Mouse (Mus musculus) c-Kit-positive CD71-positive TER-119-negative erythroid progenitor cells, embryonic 14.5 days (primary cell): ENCODE measurements around the gene Ndufb3.
"Not testable (repeated sequence)": the region's sequence is repeated elsewhere in the genome, so short reads cannot be mapped to it uniquely, and the experiment has no call there.

ENCODE experiments used
- DNase-seq: peaks from one replicate; pipeline ENCODE4 v3.0.0-alpha.2; 2013; ENCODE audit warnings: low read depth

Gene Ndufb3

DNA sequence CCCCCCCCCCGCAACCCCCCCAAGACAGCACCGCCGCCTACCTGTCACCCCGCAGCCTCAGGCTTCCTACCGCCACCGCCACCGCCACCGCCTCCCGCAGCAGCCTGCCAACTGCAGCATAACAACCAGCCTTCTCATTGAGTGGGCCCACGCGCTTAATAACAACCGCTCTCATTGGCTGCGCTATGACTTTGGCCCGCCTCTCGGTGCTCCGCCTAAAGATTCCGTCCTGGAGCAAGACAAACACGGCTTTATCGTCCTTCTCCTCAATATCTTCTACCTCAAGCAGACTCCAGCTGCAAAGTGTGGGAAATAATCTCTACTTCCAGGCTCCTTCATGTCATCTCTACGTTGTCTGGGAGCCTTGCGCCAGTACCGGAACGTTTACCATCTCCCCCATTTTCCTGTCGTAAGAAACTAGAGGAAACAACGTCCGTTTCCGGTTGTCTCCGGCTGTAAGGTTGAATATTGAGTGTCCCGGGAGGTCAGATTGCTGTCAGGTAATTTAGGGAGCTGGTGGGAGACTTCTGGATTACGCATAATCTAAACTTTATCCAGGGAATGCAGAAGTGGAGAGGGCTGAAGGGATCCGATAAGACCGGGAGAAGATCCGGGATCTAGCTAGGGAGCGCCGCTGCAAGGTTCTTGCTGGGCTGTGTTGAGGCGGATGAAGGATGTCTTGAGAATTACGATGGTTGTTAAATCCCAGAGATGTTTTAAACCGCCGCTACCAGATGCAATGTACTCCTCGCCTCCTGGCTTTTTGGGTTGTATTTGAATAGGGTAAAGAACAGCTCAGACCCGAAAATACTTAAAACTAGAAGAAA lies at the start of gene Ndufb3, which contains the start of gene Fam126b:
TSS of gene Ndufb3 (plus strand) at position 214 of the 827 bp plus-strand sequence.
TSS of gene Fam126b (minus strand) at position 153 of the 827 bp plus-strand sequence.
- peak; percentile 84 for DNase-seq

DNA sequence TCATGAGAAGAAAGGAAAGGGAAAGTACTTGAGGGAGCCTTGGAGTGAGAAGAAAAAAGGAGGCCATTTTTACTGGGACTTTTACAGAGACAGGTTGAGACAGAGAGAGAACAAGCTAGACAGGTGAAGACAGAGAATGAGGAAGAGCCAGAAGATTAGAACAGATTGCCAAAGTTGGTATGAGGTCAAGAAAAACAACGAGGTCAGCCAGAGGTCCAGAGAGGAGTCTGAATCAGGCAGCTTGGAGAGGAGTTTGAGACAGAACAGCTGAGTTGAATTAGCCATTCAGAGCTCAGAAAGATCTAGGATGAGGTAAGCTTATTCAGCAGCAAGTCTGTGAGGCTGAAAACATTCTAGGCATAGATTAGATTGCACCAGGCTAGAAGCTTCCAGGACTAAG lies 44.8 kb upstream of the Ndufb3 start:
- DNase-seq = no peak

DNA sequence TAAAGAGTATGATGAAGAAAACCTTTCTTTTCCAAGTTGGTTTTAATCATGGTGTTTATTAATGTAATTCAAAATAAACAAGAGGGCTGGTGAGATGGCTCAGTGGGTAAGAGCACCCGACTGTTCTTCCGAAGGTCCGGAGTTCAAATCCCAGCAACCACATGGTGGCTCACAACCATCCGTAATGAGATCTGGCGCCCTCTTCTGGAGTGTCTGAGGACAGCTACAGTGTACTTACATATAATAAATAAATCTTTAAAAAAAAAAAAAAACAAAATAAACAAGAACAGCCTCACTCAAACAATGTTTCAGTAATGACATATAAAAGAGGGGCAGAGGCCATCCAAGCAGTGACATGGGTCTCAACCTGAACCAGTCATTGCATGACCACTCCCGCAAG lies 25.8 kb upstream of the Ndufb3 start:
- DNase-seq = not testable (repeated sequence)

DNA sequence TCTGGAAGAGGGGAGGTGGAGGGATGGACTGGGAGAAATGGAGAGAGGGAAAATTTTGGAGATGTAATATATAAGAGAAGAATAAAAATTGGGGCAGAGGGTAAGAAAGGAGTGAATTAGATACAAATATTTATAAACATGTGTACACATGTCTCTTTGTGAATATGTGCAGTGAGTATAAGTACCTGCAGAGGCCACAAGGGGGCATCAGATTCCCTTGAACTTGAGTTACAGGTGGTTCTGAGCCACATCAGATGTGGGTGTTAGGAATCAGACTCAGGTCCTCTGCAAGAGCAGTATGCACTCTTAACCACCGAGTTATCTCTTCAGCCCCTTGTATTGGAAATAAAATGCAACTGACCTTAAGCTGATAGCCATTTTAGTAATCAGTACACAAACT lies 23.7 kb upstream of the Ndufb3 start:
- peak; percentile 52 for DNase-seq

DNA sequence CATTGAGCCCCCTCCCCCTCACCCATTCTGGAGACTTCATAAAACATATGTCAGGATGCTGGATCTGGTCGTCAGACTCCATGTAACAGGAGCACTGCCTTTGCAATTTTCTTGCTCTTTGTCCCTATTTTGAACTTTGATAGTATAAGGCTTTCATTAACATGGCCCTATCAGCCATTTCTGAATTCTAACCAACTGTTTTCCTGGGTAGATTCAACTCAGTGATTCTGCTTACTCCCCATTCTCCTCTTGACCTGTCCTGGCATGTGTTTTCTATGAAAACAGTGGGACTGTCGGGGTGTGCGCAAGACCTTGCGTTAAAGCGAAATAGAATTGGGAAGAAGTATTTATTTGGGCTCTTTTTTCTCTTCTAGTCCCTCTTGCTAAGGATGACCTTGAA lies 21.2 kb upstream of the Ndufb3 start:
- no peak for DNase-seq

DNA sequence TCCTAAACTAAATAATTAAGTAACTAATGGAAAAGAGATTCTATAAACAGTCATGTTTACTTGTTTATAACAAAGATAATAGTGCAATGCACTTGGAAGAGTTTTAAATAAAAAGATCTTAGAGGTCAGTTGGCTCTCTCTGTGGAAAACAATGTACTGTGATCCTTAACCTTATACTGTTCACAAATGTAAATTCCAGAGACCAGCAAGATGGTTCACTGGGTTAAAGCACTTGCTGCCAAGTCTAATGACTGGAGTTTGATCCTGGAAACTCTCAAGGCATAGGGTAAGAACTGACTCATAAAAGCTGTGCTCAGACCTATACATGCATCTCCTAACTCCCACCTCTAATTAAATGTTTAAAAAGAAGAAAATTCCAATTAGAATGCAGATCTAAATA lies 19.6 kb upstream of the Ndufb3 start:
- DNase-seq = no peak

DNA sequence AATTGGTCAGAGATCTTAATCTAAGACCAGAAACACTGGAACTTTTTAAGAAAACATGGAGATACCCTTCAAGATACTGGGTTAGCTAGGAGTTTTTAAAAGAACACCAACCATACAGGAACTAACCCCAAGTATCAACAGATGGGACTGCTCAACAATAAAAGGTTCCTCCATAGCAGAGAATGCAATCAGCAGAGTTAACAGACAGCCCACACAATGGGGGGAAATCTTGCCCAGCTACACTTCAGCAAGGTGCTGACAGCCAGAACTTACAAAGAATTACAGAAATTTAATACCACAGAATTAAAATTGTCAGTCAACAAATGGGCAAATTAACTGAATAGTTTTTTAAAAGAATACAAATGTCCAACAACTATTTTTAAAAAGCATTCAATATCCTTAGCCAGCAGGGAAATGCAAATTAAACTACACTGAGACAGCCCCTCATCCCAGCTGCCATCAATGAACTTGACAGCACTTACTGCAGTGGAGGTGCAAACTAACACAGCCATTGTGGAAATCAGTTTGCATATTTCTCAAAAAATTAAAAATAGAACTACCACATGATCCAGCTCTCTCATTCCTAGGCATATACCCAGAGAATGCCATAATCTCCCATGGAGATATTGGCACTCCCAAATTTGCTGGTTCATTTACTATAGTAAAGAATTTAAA lies 17.6 kb upstream of the Ndufb3 start:
- DNase-seq = no peak

DNA sequence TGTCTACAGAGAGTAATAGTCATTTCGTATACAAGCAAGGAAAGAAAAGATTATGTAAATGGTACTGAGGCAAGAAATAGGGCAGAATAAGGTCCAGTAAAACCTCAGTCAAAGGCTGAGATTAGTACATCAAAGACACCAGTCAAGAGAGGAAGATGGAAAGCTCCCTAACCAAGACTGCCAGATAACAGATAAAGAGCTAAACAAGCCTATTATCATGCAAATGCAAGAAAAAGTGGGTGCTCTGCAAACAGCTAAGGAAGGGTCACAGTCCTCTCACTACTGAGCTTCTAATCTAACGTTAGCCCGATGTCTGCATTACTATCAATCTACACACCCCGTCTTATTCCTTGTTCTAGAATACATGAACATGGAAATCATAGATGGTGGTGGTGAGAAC lies 15.7 kb upstream of the Ndufb3 start:
- DNase-seq = no peak

DNA sequence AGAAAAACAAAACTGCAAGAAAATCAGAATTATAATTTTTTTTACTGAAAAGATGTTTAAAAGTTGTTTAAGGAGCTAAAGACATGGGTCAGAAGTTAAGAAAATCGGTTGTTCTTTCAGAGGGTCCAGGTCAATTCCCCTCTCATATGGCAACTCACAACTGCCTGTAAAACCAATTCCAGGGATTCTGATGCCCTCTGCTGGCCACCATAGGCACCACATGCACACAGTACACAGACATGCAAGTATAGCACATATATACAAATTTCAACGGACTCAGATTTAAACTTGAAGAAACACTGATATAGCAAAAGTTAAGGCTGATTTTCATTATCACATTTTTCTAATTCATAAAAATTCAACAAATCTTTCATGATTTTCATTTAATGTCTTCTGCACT lies 7.0 kb upstream of the Ndufb3 start:
- peak; percentile 42 for DNase-seq

DNA sequence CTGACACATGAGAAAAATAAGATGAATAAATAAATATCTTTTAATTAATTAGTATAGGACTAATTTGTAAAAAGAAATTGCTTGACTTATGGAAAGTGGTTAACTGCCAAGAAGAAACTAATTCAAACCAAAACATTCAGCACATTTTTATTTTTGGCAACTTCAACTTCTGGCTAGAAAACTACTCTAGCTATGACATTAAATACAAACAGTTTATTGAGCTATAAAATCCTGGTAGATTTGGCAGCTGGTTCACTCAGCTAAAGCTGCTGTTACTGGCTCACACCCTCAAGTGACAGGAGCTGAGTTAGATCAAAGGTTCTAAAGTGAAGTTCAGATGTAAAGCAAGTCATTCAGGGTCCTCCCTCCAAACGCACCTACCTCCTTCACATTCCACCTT lies 3.6 kb upstream of the Ndufb3 start:
- DNase-seq = no peak

DNA sequence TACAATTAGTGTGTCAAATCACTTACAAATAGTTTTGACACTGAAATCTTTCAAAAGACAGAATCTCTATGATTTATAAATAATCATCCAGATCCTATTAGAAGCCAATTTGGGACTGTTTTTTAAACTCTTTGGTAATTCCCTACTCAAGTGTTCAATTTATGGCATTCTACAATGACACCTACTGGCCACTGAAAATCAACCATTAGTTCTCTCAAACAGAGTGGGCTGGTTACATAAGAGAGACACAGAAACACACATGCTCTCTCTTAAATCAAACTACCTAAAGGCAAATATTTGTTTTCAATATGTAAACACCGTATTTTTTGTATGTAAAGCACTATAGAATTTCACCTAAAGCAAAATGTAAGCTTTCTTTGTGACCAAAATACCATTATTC lies 1.9 kb upstream of the Ndufb3 start:
- DNase-seq = no peak

DNA sequence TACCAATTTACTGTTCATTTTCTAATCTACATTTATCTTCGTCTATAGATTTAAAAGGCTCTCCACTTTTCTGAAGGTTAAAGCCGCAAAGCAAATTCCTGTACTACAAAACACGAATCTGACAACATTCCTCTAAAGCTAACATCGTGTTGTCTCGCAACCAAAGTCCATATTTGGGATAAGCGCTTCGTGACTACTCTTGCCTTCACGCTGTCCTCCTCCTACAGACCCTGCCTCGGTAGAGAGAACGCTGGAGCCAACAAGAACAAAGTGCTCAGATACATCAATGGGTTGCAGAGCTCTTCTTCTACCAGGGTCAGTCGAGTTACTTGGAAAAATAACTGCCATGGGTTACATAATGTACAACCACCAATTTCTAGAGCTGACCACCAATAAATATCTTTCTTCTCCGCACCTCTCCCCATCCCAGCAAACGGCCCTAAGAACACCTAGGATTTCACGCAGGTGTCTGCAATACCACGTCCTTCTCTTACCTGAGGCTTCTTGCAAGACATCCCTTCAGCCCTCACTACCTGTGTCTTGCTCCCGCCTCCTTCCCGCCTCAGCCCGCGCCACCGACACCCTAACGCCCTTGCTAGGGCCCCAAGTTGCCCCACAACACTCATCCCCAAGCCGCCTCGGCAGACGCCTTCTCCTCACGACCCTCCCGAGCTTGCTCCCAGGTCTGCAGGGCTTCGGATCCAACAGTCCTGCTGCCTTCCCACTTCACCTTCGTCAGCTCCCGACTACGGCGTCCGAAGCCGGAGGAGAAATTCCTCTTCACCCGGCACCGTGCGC lies 612 bp upstream of the Ndufb3 start:
- no peak for DNase-seq

DNA sequence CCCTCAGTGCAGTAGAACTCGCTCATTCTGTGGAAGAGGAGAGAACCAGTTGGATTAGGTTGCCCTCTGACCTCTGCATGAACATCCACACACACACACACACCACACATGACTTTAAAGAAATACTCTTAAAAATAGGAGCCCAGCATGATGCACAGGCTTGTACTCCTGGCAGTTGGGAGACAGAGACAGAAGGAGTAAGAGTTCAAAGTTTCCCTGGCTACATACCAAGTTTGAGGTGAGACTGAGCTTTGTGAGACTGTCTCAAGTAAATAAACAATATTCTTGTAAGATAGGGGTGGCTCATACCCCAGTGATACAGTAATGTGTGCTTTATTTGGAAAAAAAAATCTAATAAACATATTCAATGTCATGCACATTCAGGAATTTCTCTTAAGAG lies 1.3 kb downstream of the Ndufb3 start:
- no peak for DNase-seq

DNA sequence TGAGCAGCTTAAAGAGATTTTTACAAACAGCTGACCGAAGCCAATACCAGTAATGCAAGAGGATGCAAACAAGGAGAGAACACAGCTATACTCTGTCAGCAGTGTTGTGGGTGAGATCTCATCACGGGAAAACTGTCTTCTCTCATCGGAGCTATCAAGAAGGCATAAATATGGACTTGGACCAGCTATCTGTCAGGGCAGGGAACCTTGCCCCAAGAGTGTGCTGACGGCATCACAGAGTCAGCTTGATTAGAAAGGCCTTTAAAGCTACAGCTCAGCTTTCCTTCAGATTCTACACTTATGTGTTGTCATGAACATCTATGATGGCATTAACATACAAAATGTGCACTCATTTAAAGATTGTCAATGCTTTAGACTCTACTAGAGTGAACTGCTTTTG lies 16.5 kb downstream of the Ndufb3 start:
- DNase-seq = no peak

DNA sequence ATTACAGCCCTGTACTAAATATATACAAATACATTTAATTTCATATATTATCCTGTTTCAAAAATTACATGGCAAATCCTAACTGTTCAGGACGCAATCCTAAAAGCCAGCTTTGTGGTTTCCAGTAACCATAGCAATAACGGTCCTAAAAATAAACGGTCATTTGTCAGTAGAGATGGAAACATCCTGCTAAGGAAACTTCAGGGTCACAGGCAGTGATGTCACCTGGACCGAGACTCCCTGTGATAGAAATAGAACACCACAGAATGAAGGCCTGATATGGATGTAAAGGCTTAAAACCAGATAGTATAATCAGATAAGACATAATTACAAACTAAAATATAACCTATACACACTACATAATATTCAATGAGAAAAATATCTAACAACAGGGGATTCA lies 17.6 kb downstream of the Ndufb3 start:
- no peak for DNase-seq

DNA sequence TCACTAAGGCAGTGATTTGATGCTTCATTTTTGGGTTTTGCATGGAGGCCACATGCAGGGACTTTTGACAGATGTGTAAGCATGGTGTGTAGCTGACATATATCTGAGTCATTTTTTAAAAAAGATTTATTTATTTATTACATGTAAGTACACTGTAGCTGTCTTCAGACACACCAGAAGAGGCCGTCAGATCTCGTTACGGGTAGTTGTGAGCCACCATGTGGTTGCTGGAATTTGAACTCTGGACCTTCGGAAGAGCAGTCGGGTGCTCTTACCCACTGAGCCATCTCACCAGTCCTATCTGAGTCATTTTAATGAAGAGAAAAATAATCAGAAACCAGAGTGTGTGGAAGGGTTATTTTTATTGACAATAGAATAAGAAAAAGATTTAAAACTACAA lies 23.4 kb downstream of the Ndufb3 start:
- not testable (repeated sequence) for DNase-seq

DNA sequence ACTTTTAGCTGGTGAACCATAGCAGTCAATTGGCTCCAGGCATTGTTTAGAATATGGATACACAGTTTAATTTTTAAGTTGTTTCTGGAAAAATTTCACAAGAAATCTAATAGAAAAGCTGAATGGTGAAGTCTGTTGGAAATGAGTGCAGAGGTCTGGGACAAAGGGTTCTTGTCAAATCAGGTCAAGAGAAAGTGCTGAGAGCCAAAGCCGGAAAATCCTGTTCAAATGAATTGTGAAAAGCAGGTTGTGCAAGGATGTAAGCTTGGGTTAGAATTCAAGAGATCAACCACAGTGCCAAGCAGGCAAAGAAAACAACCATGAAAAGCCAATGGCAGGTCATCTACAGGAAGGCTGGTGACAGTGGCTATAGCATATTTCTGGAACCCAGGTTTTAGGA lies 24.0 kb downstream of the Ndufb3 start:
- no peak for DNase-seq

DNA sequence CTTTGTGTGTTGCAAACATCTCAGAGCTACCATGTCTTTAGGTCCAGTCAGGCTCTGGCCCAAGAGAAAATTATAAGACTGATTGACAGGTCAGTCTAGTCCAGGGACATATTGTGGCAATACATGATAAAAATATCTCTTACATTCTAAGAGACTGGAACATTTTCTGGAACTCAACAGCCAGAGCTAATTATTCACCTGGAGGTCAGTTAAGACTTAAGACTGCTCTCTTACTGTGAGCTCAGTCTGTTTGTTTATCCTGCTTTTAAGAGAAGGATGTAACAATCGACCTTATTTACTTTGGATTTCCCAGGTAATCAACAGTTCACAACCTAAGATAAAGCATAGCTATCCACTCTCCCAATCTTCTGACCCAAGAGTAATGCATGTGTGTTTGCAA lies 24.4 kb downstream of the Ndufb3 start:
- no peak for DNase-seq

DNA sequence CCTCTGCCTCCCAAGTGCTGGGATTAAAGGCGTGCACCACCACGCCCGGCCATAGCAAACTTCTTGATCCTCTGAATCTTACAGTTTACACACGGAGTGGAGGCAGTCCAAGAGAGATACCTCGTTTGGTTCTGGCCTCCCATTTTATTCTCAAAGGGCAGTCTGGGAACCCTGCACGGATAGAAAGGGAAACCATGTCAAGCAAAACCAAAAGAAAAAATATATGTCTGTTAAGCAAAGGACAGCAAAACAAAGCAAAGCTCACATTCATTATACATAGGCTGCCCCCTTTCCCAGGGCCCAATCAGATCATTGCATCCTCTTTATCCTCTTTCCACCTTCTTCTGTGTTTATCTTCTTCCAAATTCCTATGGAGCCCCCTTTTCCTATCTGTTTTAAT lies 27.6 kb downstream of the Ndufb3 start:
- DNase-seq = peak; percentile 21

DNA sequence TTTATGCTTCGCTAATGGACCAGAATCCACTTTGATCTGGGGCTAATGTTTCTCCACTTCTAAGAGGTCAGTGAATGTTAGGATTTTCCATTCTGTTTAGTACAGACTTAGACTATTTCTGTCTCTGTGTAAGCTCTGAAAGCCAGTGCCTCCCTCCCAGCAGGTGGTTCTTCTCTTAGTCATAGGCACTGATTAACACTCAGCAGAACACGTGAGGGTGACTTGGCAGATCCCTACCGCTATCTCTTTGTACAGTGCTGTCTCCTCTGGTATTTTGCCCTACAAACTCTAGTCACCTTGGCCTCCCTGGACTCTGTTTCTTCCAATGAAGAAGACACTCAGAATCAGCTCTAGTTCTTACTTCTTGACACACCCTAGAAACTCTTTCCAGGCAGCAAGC lies 28.2 kb downstream of the Ndufb3 start:
- DNase-seq = no peak

DNA sequence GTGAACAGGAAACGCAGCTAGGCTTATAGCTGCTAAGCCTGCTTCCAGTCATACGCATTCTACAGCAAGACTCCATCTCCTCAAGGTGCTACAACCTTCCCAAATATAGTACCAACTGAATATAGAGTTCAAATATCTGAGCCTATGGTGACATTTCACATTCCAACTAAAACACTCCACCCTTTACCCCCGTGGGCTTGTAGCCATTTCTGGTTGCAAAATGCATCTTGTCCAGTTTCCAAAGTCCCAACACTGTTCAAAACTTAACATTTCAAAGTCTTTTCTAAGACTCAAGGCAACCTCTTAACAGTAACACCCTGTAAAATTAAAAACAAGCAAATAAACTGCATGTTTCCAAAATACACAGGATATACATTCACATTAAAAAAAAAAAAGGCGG lies 29.0 kb downstream of the Ndufb3 start:
- no peak for DNase-seq

DNA sequence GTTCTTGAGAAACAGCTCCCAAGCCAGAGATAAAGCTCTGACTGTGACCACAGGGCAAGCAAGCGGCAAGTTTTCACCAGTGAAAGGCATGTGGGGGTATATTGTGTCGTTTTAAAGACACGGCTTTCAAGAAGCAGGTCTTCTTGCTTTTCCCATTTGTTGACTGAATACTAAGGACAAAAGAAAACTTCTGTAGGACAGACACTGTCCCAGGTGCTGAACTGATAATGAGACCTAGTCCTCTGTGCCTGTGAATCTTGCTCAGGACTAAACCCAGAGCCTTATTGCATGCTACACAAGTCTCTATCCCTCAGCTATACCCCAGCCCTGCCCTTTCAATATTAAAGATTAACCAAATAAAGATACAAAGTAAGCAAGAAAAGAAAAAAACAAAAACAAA lies 30.0 kb downstream of the Ndufb3 start:
- DNase-seq = no peak

DNA sequence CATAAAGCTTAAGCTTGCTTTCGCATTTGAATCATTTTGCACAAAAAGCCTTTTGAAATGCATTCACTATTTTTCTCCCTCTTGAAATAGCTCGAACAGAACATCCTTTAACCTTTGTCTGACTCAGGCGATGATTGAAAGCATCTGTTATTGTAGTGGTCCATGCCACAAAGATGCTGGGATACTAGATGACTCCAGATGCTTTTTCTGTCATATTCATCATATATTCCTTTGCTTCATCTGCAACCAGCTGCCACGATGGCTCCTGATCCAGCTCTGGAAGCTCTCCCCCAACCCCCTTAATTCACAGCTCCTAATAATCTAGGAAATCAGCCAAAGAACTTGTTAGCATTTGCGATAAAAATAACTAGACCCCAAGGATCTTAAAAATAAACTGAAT lies 30.9 kb downstream of the Ndufb3 start:
- DNase-seq = no peak
